Mouse (Mus musculus) T-cell, adult 66 days (primary cell): ENCODE data around the gene Mdk. TPM values are rescaled to one million over a fixed set of nuclear protein-coding genes. Genes with fewer than 3 reads are reported as not detected.

Experiments used
- total RNA-seq, 2 experiments: library from RNA; stranded (reverse); gene quantifications; 3 replicates in 1 of 2; 4 replicates in 1 of 2; pipeline ENCODE4 v1.2.4; 2023

Gene Mdk
- 10 to 100 TPM in 1 of 2 experiments, 1 to 10 TPM in 1; 8.2 to 10.7 TPM for total RNA-seq

DNA sequence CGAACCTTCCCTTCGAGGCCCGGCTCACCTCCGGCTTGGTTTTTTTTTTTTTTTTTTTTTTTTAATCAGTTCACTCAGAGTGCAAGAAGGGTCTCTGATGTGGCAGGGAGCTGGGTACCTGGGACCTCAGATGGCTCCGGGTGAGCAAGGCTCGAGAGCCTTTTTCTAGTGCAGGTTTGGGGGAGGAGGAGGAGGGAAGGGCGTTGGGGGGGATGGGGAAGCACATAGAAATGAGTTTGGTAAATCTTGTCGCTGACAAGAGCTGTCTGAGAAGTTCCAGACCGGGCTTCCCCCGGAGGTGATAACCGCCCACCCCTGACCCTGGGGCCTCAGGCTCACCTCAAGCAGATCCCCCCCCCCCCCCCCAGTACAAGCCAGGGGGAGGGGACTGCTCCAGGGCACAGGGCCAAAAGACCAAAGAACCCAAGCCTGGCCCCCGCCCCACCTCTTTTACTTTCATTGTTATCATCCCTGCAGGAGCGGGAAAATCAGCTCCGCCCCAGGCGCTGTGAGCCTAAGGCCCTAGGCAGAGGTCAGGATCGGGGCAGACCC, at the start of gene Mdk:
Gene Mdk, minus strand, starts transcription at position 138 of the 552 bp plus-strand sequence.

DNA sequence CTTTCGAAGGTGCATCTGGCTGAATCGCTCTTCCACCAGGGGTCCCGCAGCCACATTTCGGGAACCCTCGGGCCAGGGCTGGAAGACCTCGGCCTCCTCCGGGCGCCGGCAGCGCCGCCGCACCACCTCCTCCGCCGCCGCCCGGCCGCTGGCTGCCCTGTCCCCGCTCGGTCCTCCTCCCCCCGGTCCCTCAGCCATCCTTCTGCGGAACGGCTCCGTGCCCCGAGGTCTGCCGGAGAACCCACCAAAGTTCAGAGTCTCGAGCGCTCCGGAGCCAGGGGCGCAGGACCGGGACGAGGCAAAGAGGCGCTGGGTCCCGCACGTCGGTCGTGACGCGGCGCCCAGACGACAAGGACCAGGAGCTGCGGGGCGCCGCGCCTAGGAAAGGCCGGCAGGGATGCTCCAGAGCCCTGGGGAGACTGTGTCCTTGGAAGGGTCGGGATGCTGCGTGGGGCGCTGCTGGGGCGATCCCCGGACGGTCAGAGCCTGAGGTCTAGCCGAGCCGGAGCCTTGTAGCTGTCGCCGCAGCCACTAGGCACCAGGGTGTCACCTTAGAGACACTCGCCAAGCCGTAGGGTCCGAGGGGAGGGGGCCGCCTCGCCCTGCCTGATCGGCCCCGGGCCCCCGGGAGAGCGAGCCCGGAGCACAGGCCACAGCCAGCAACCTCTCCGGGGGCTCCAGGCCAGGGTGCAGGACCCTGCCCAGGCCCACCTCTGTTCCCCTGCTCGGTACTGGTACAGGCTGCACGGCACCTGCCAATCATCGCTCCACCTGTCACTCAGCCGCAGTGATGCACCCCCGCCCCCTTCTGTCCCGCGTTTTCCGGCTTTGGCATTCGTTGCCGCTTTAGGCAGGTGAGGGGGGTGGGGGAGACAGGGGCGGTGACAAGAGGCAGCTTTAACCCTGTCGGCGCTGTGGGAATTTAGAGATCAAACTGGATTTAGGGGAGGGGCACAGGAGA, 43.8 kb upstream of the Mdk start, which contains the start of gene Dgkz:
Gene Dgkz, minus strand, starts transcription at position 284 of the 961 bp plus-strand sequence.

DNA sequence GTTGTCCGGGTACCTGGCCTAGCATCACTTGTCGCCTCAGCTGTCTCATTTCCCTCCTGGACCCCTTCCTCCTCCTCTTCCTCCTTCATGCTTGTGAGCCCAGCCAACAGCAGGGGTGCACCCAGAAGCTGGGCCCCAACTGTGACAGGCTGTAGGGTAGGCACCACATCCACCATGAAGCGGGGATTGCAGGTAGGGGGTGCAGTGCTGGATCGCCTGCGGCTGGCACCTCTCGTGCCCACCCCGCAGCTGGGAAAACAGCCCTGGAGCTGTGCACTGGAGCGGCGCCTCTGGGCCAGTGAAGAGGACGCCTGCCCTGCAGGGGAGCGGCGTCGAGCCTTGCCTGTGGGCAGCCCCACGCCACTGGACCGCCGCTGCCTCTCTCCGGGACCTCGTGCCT, 13.4 kb upstream of the Mdk start, which contains the start of gene Gm9821:
Gene Gm9821, plus strand, starts transcription at position 221 of the 400 bp plus-strand sequence.

DNA sequence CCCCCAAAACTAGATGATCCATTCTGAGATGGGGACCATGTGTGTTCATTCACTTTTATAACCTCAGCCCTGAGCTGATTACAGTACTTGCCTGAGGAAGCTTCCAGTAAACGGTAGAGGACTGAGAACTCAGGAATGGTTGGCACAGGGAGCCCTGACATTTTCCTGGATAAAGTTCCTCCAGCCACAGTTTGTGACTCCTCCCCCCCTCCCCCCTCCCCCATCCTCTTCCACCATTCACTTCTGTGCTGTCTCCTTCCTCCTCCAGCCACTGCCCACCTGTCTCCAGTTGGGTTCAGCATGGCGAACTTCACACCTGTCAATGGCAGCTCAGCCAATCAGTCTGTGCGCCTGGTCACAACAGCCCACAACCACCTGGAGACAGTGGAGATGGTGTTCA, 5.1 kb downstream of the Mdk start, which contains the start of gene Chrm4:
Gene Chrm4, plus strand, starts transcription at position 301 of the 400 bp plus-strand sequence.

Other genes with a start within 250 kb of the Mdk start
- gene Atg13, start 221.7 kb downstream of the Mdk start, total RNA-seq, result 10 to 100 TPM; 41.6 to 43.7 TPM
- gene Harbi1, start 221.4 kb downstream of the Mdk start, total RNA-seq, result 10 to 100 TPM in 1 of 2 experiments, 1 to 10 TPM in 1; 8.6 to 11.4 TPM
- gene Ambra1, start 202.2 kb downstream of the Mdk start, total RNA-seq, result 10 to 100 TPM; 71.5 to 74.0 TPM
- gene Chrm4, start 5.0 kb downstream of the Mdk start, total RNA-seq, result 1 to 10 TPM; 2.3 to 3.4 TPM
- under 1 TPM; 0.38 to 0.86 TPM for gene Gm9821, start 13.4 kb upstream of the Mdk start, total RNA-seq
- gene Dgkz, start 43.6 kb upstream of the Mdk start, total RNA-seq, result 100 to 1,000 TPM; 405 to 439 TPM
- not detected for gene Creb3l1, start 92.2 kb upstream of the Mdk start, total RNA-seq
- 100 to 1,000 TPM; 154 to 163 TPM for gene Phf21a, start 160.8 kb upstream of the Mdk start, total RNA-seq